Mouse (Mus musculus) lung, postnatal 0 days (tissue): ENCODE results near the gene Pla2g6.

ENCODE experiments used
- CTCF ChIP-seq: IDR thresholded peaks from 2 replicates; pipeline ENCODE4 v1.5.1; 2016; ENCODE audit warnings: antibody characterized with exemption, mild to moderate bottlenecking
- EP300 ChIP-seq: IDR thresholded peaks from 2 replicates; pipeline ENCODE4 v1.6.1; 2016; ENCODE audit warnings: antibody characterized with exemption, mild to moderate bottlenecking, control low read depth

GRCm38 (mm10) chr15:79357036-79357911 is 29.1 kb upstream of the Pla2g6 start:
- TF ChIP-seq CTCF (peak; percentile 52), EP300 (peak; percentile 15; the same call in 1 of the 2 replicates)
